Mouse (Mus musculus) spleen, adult 2 months (tissue): ENCODE data around the gene Wiz. TPM values are rescaled to one million over a fixed set of nuclear protein-coding genes. Genes with fewer than 3 reads are reported as not detected.

ENCODE experiments used
- DNase-seq, 2 experiments: peaks; one replicate each; pipeline versions ENCODE4 v3.0.0 to v3.0.0-alpha.2; 2012 to 2021; ENCODE audit warnings: low spot score in 2 of 2, low read depth in 1 of 2
- H3K27ac ChIP-seq: fragments of 200-500 bp; 2 replicates; pipeline ENCODE4 v1.5.1; 2012; ENCODE audit warnings: low read length, inconsistent platforms; ENCODE audit not compliant: insufficient read depth
- H3K27me3 ChIP-seq: fragments of 200-500 bp; 2 replicates; pipeline ENCODE4 v1.6.1; 2012; ENCODE audit warnings: mild to moderate bottlenecking, moderate library complexity, low read length, inconsistent platforms; ENCODE audit not compliant: control insufficient read depth, insufficient read depth
- H3K36me3 ChIP-seq: fragments of 200-500 bp; 2 replicates; pipeline ENCODE4 v1.6.1; 2012; ENCODE audit warnings: mild to moderate bottlenecking, low read length, inconsistent platforms; ENCODE audit not compliant: control insufficient read depth, insufficient read depth
- H3K4me1 ChIP-seq: fragments of 200-500 bp; 2 replicates; pipeline ENCODE4 v1.6.1; 2011; ENCODE audit warnings: inconsistent platforms; ENCODE audit not compliant: control insufficient read depth, insufficient read depth, insufficient read length
- H3K4me3 ChIP-seq: fragments of 200-500 bp; 2 replicates; pipeline ENCODE4 v1.5.1; 2011; ENCODE audit warnings: mild to moderate bottlenecking, inconsistent platforms; ENCODE audit not compliant: insufficient read depth, insufficient read length; ENCODE audit errors: extremely low read depth
- CTCF ChIP-seq: fragments of 200-500 bp; IDR thresholded peaks from 2 replicates; pipeline ENCODE4 v1.5.1; 2011; ENCODE audit warnings: mild to moderate bottlenecking, inconsistent platforms; ENCODE audit not compliant: insufficient read depth, insufficient read length, insufficient replicate concordance; ENCODE audit errors: extremely low read depth
- POLR2A ChIP-seq: fragments of 200-500 bp; IDR thresholded peaks from 2 replicates; pipeline ENCODE4 v1.6.1; 2011; ENCODE audit warnings: low read depth, low read length, inconsistent platforms
- WGBS: fragments of 180-500 bp; shearing (Covaris S2); methylation state at CpG from one replicate; pipeline ENCODE4 v1.1.7; 2018; 5-methylcytosine and 5-hydroxymethylcytosine counted together
- polyA plus RNA-seq: library from polyadenylated mRNA; depleted of rRNA; stranded (reverse); fragments of >200 nt; gene quantifications from 2 replicates; pipeline ENCODE4 v1.2.3, GENCODE M21; 2012

Wiz gene
- polyA plus RNA-seq, 1 experiment, result 22.4 TPM

- 87% methylated on average over 5 of the region's 5 CpGs for WGBS
- no peak for TF ChIP-seq POLR2A
- no peak for TF ChIP-seq CTCF
- H3K4me3 ChIP-seq, result no peak overlapping the region
Measured at GRCm38 (mm10) chr17:32383661-32384060, 5.6 kb downstream of the Wiz start.

GRCm38 (mm10) chr17:32382576-32382975 lies 6.7 kb downstream of the Wiz start:
- DNase-seq, result no peak
- Histone ChIP-seq H3K36me3 (0 out of 2 replicates have a peak, but pooled peaks cover 1% of the 10 kb centered on the region), H3K4me3 (no peak overlapping the region), H3K4me1 (no peaks in the 10 kb centered on the region), H3K27me3 (no peaks in the 10 kb centered on the region), H3K27ac (no peak overlapping the region)
- no peak for TF ChIP-seq POLR2A
- TF ChIP-seq CTCF, result no peak
- 95% methylated on average over 7 of the region's 7 CpGs for WGBS

More at GRCm38 (mm10) chr17:32383661-32384060, 5.6 kb downstream of the Wiz start:
- no peaks in the 10 kb centered on the region for H3K27me3 ChIP-seq
- peaks cover 3% of the 10 kb centered on the region for H3K4me1 ChIP-seq
- H3K27ac ChIP-seq, result no peak overlapping the region
- 0 out of 2 replicates have a peak, but pooled peaks cover 1% of the 10 kb centered on the region for H3K36me3 ChIP-seq
- no peak for DNase-seq

- no peak for DNase-seq
- TF ChIP-seq CTCF (no peak), POLR2A (no peak)
- 86% methylated on average over 2 of the region's 2 CpGs for WGBS
- Histone ChIP-seq H3K27me3 (no peaks in the 10 kb centered on the region), H3K4me3 (no peak overlapping the region), H3K27ac (no peak overlapping the region), H3K36me3 (no peaks in the 10 kb centered on the region), H3K4me1 (no peaks in the 10 kb centered on the region)
Measured at GRCm38 (mm10) chr17:32378786-32379185, 10.5 kb downstream of the Wiz start.

GRCm38 (mm10) chr17:32377137-32377536 lies 12.1 kb downstream of the Wiz start:
- no peak overlapping the region for H3K27ac ChIP-seq

GRCm38 (mm10) chr17:32376475-32376874 lies 12.8 kb downstream of the Wiz start:
- Histone ChIP-seq H3K4me3 (no peak overlapping the region), H3K27me3 (no peaks in the 10 kb centered on the region), H3K36me3 (no peaks in the 10 kb centered on the region), H3K27ac (no peak overlapping the region), H3K4me1 (no peaks in the 10 kb centered on the region)
- TF ChIP-seq CTCF, result no peak
- no peak for TF ChIP-seq POLR2A
- DNase-seq, result no peak
- 92% methylated on average over 15 of the region's 15 CpGs for WGBS

More at GRCm38 (mm10) chr17:32377137-32377536, 12.1 kb downstream of the Wiz start:
- H3K4me3 ChIP-seq, result no peak overlapping the region
- H3K27me3 ChIP-seq, result no peaks in the 10 kb centered on the region
- WGBS, result 80% methylated on average over 9 of the region's 9 CpGs
- TF ChIP-seq POLR2A (no peak), CTCF (no peak)
- H3K36me3 ChIP-seq, result no peaks in the 10 kb centered on the region
- DNase-seq, result no peak
- H3K4me1 ChIP-seq, result no peaks in the 10 kb centered on the region

- WGBS, result 29% methylated on average over 13 of the region's 17 CpGs
- Histone ChIP-seq H3K4me1 (no peaks in the 10 kb centered on the region; the same call in 1 of the 2 replicates), H3K36me3 (no peaks in the 10 kb centered on the region), H3K4me3 (no peak overlapping the region), H3K27ac (peak overlapping the region; percentile 0; the same call in 1 of the 2 replicates), H3K27me3 (no peaks in the 10 kb centered on the region)
- no peak for DNase-seq
- no peak for TF ChIP-seq POLR2A
- no peak for TF ChIP-seq CTCF
Measured at GRCm38 (mm10) chr17:32368991-32369578, 20.2 kb downstream of the Wiz start.

- TF ChIP-seq CTCF, result no peak
- no peak for TF ChIP-seq POLR2A
- WGBS, result 95% methylated on average over 11 of the region's 11 CpGs
- H3K36me3 ChIP-seq, result no peaks in the 10 kb centered on the region
- DNase-seq, result no peak
- no peak overlapping the region for H3K4me3 ChIP-seq
- no peaks in the 10 kb centered on the region for H3K27me3 ChIP-seq
- H3K27ac ChIP-seq, result no peak overlapping the region
- H3K4me1 ChIP-seq, result peaks cover 1% of the 10 kb centered on the region; the same call in 1 of the 2 replicates
Measured at GRCm38 (mm10) chr17:32367706-32368105, 21.5 kb downstream of the Wiz start.

GRCm38 (mm10) chr17:32365296-32365695 lies 23.9 kb downstream of the Wiz start:
- no peak overlapping the region for H3K4me3 ChIP-seq

More at GRCm38 (mm10) chr17:32365296-32365695, 23.9 kb downstream of the Wiz start:
- DNase-seq, result no peak
- Histone ChIP-seq H3K36me3 (peaks cover 6% of the 10 kb centered on the region), H3K27me3 (no peaks in the 10 kb centered on the region), H3K4me1 (peaks cover 2% of the 10 kb centered on the region; the same call in 1 of the 2 replicates), H3K27ac (no peak overlapping the region)
- 81% methylated on average over 1 of the region's 1 CpGs for WGBS
- TF ChIP-seq CTCF, result no peak
- TF ChIP-seq POLR2A, result no peak
